Mouse (Mus musculus) stomach, embryonic 16.5 days (tissue): ENCODE measurements around the gene Galnt2. TPM values are rescaled to one million over a fixed set of nuclear protein-coding genes. Genes with fewer than 3 reads are reported as not detected.
A peak's percentile ranks its signal among the peaks of the same experiment; 100 is the strongest.

ENCODE experiments used
- ATAC-seq: fragments of 200-750 bp; cut with Nextera tagmentation; 2 replicates; pipeline ENCODE4 v1.8.0; 2017; ENCODE audit warnings: moderate number of reproducible peaks, moderate TSS enrichment; ENCODE audit not compliant: insufficient read depth, low FRiP score
- H3K27ac ChIP-seq: fragments of 300-500 bp; sonication (generic); 2 replicates; pipeline ENCODE4 v1.5.1; 2014; ENCODE audit warnings: low read length
- H3K27me3 ChIP-seq: fragments of 300-500 bp; sonication (generic); 2 replicates; pipeline ENCODE4 v1.6.1; 2014; ENCODE audit warnings: low read length, control low read depth, mixed read lengths; ENCODE audit not compliant: control insufficient read depth, insufficient read depth
- H3K36me3 ChIP-seq: fragments of 300-500 bp; sonication (generic); 2 replicates; pipeline ENCODE4 v1.6.1; 2014; ENCODE audit warnings: low read length; ENCODE audit not compliant: control insufficient read depth, insufficient read depth
- H3K4me1 ChIP-seq: fragments of 300-500 bp; sonication (generic); 2 replicates; pipeline ENCODE4 v1.6.1; 2014; ENCODE audit warnings: low read length, control low read depth, mixed read lengths; ENCODE audit not compliant: control insufficient read depth, insufficient read depth
- H3K4me2 ChIP-seq: fragments of 300-500 bp; sonication (generic); 2 replicates; pipeline ENCODE4 v1.6.1; 2014; ENCODE audit warnings: low read depth, low read length, mixed read lengths
- H3K4me3 ChIP-seq: fragments of 300-500 bp; sonication (generic); replicated peaks from 2 replicates; pipeline ENCODE4 v1.5.1; 2014; ENCODE audit warnings: mild to moderate bottlenecking, low read length
- H3K9ac ChIP-seq: fragments of 300-500 bp; sonication (generic); 2 replicates; pipeline ENCODE4 v1.6.1; 2014; ENCODE audit warnings: low read length
- H3K9me3 ChIP-seq: fragments of 300-500 bp; sonication (generic); replicated peaks from 2 replicates; pipeline ENCODE4 v1.6.1; 2016; ENCODE audit warnings: low read length, control low read depth; ENCODE audit not compliant: control insufficient read depth
- whole genome bisulfite sequencing: fragments of 180-500 bp; shearing (Covaris S2); extraction: QIAGEN DNeasy Blood & Tissue Kit; methylation state at CpG from one replicate; pipeline ENCODE4 v1.1.7; 2014; 5-methylcytosine and 5-hydroxymethylcytosine counted together
- polyA plus RNA-seq: library from polyadenylated mRNA; unstranded; fragments of >200 nt; fragmentation: Nextera tagmentation; extraction: Ambion mirVana; gene quantifications from 2 replicates; pipeline ENCODE4 v1.2.1, GENCODE M21; 2015

The Galnt2 gene
- polyA plus RNA-seq, 1 experiment from 2014 or later = 49.3 TPM

DNA sequence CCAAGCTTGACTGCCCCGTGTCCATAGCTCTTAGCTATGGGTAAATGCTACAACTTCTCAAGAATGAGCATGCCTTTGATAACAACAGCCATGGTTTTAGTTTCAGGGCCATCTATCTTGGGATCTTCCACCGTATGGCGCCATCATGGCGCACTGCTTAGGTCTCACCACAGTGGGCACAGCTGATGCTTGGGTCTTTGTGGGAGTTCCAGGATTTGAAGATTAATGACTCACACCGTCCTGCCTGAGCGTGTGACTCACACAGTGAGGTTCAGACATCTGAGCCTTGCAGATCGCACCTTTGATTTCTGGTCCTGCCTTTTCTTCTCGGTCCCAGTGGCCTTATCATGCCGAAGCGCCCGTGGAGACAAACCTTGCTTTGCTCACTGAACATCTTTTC, 39.7 kb downstream of the Galnt2 start:
- Histone ChIP-seq H3K4me3 (no peak overlapping the region), H3K36me3 (no peaks in the 10 kb centered on the region), H3K9ac (no peak overlapping the region), H3K27me3 (no peaks in the 10 kb centered on the region), H3K27ac (no peak overlapping the region), H3K4me1 (peaks cover 13% of the 10 kb centered on the region), H3K9me3 (no peaks in the 10 kb centered on the region), H3K4me2 (no peak overlapping the region)
- 57% methylated on average over 11 of the region's 11 CpGs for WGBS
- no peak for ATAC-seq

DNA sequence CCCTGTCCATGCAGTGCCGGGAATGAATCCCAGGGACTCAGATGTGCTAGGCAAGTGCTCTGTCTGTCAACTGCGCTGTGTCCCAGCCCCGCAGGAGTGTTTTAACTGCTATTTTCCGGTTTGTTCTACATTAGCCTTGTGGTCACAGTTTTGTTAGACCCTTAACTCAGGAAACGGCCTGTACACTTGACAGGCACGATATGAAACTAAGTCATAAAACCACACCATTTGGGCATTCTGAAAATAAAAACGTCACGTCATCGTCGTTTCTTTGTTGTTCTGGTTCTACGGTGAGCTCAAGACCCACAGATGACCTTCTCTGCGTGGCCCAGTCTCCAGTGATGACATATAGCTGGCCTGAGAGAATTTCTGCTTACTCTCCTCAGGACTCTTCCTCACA, 40.3 kb downstream of the Galnt2 start:
- no peaks in the 10 kb centered on the region for H3K27me3 ChIP-seq
- no peak overlapping the region for H3K27ac ChIP-seq
- ATAC-seq = no peak
- 82% methylated on average over 12 of the region's 12 CpGs for WGBS
- no peaks in the 10 kb centered on the region for H3K36me3 ChIP-seq
- no peak overlapping the region for H3K4me3 ChIP-seq
- no peak overlapping the region for H3K4me2 ChIP-seq
- H3K4me1 ChIP-seq = peaks cover 8% of the 10 kb centered on the region
- H3K9me3 ChIP-seq = no peaks in the 10 kb centered on the region
- H3K9ac ChIP-seq = no peak overlapping the region

DNA sequence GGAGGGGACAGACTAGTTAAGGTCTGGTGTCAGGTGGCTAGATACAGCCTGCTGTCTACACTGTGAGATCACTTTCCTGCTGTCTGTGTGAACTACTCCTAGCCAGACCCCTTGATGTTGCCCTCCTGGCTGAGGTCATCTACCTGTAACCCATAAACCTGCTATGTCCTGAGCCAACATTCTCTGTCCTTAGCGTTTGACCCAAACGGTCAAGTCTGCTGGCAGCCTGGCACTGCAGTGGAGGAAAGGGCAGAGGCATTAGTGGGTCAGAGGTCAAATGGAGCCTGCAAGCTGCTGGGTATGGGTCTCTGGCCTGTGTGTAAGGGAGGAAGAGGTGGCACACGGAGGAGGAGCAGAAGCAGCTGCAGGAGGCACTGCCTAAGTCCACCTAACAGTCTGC, 41.6 kb downstream of the Galnt2 start:
- H3K9ac ChIP-seq = peak overlapping the region; percentile 14; the same call in 1 of the 2 replicates
- no peaks in the 10 kb centered on the region for H3K36me3 ChIP-seq
- 56% methylated on average over 3 of the region's 3 CpGs for WGBS
- no peaks in the 10 kb centered on the region for H3K9me3 ChIP-seq
- H3K4me1 ChIP-seq = peaks cover 8% of the 10 kb centered on the region
- no peak overlapping the region for H3K4me3 ChIP-seq
- H3K27ac ChIP-seq = no peak overlapping the region
- H3K4me2 ChIP-seq = no peak overlapping the region
- H3K27me3 ChIP-seq = no peaks in the 10 kb centered on the region
- ATAC-seq = 0 out of 2 replicates have a peak, but pooled peaks have one; percentile 15

DNA sequence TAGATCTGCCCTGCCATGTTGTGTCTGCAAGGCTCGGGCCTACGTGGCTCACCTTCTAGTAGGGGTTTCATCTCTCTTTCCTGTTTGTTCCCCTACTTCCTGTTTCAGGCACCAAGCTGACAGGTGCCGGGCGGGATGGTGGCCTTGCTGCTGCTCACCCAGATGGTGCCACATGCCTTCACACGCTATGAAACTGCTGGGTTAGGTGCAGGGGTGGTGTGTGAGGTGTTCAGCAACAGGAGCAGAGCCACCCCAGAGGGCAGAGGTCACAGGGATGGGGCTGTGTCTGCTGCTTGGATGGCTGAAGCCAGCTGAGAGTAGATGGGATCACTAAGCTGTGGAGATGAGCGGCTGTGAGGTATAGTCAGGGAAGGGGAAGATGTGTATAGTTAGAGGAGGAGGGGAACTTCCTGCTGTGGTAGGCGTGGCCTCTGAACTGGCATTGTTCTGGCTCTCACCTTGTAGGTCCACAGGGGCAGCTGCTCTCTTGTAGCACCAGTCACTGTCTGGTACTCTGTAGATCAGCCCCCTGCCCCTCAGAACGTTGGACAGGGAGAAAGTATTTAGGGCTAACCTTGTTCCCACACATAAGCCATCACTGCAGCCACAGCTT, 42.5 kb downstream of the Galnt2 start:
- WGBS = 64% methylated on average over 8 of the region's 8 CpGs
- Histone ChIP-seq H3K9me3 (no peaks in the 10 kb centered on the region), H3K4me3 (no peak overlapping the region), H3K4me1 (peaks cover 16% of the 10 kb centered on the region), H3K36me3 (no peaks in the 10 kb centered on the region), H3K27me3 (no peaks in the 10 kb centered on the region), H3K27ac (no peak overlapping the region), H3K9ac (no peak overlapping the region), H3K4me2 (no peak overlapping the region)
- no peak for ATAC-seq

DNA sequence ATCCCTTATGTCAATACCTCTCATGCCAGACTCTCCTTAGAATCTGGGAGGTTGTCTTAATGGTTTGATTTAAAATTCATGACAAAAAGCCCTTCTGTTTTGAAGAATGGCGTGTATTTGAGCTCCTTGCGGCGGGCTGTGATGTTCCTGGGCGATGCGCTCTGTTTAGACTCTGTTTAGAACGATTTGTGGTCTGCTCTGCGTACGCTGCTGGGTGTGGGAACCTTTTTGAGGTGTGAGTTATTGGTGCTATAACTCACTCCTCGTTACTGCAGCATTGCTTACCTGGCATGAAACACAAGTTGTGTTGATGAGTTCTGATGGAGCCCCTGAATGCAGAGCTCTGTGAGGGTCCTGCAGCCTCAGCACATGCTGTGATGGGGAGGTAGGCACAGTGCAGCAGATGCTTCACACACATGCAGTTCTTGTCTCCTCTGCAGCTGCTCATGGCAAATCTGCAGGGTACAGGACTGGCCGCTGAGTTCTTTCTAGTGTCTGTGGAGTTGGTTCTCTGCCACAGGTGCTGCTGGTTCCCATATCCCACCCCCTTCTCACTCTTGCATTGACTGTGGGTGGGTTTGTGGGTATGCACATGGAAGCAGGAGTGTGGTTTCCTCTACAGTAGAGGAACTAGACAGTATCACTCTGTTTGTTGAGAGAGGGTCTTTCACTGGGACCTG, 43.4 kb downstream of the Galnt2 start:
- Histone ChIP-seq H3K36me3 (no peaks in the 10 kb centered on the region), H3K9ac (no peak overlapping the region), H3K27ac (no peak overlapping the region), H3K4me1 (peaks cover 21% of the 10 kb centered on the region), H3K9me3 (no peaks in the 10 kb centered on the region), H3K4me3 (no peak overlapping the region), H3K27me3 (no peaks in the 10 kb centered on the region), H3K4me2 (no peak overlapping the region)
- 57% methylated on average over 10 of the region's 10 CpGs for WGBS
- no peak for ATAC-seq

DNA sequence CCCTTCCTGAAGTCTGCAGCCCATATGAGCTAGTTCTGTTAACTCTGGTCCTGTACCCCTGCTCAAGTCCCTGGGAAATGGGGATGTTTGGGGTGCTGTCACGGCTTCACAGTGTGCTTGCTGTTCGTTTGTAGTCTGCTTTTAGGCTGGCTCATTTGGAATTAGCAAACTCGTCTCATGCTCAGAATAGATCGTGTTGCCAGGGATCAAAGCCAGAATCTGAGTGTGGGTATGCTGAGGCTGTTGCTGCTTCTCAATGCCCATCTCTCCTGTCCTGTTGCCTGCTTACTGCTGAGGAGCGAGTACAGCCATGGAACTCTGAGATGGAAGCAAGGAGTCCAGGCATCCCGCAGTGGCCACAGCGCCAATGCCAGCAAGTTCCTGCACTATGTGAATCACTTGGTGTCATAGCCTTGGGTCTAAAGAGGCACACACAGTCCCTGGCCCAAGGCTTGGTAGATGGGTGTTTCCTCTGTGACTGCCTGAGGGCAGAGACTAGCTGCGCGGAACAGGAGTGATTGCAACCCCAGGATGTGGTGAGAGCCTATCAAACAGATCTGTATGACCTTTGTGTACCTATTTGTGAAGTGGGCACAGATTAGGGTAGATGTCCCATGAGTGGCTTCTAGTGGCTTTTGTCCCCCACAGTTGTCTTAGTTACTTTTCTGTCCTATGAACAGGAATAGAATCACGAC, 44.3 kb downstream of the Galnt2 start:
- H3K4me1 ChIP-seq = peaks cover 21% of the 10 kb centered on the region
- 94% methylated on average over 10 of the region's 10 CpGs for WGBS

DNA sequence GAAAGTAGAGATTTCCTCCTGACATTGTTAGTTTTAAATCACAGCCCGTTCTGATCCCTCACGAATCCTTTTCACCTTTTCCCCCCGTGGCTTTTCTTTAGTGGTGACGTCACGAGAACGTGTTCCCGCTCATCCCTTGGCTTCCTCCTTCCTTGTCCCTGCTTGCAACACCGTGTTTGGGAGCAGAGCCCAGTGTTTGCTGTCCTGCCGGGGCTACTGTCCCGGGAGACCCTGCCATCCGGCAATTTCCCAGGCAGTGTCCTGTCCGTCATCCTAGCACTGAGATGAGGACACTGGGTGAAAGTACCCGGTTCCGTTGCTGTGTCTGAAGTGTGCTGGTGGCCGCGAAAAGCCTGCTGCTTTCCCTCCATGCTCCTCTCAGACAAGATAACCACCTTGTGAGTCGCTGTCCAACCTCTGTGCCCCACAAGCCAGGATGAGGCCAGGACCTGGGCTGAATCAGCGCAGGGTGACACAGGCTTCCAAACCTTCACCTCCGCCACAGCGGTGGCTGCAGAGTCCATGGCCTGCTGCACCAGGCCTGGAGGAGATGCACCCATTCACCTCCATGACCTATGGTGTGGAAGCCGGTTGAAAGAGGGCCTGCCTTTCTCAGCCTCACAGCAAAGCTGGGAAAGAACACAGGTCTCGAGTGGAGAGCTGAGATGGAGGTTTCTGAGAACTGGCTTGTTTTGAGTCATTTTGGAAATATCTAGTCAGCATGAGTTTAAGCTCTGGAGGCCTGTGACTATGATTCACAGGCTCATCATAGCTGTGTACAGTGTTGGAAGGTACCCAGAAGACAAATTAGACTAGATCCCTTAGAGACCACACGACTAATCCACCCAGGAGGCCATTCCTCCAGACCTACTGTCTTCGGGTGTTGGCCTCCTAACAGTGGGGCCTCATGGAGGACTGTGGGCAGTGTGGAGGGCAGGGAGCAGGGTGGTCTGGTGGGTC, 47.0 kb downstream of the Galnt2 start:
- 65% methylated on average over 24 of the region's 24 CpGs for WGBS

More for the DNA sequence above, 44.3 kb downstream of the Galnt2 start:
- Histone ChIP-seq H3K36me3 (no peaks in the 10 kb centered on the region), H3K27me3 (no peaks in the 10 kb centered on the region), H3K4me3 (no peak overlapping the region), H3K4me2 (no peak overlapping the region), H3K27ac (no peak overlapping the region), H3K9ac (no peak overlapping the region), H3K9me3 (no peaks in the 10 kb centered on the region)
- no peak for ATAC-seq

DNA sequence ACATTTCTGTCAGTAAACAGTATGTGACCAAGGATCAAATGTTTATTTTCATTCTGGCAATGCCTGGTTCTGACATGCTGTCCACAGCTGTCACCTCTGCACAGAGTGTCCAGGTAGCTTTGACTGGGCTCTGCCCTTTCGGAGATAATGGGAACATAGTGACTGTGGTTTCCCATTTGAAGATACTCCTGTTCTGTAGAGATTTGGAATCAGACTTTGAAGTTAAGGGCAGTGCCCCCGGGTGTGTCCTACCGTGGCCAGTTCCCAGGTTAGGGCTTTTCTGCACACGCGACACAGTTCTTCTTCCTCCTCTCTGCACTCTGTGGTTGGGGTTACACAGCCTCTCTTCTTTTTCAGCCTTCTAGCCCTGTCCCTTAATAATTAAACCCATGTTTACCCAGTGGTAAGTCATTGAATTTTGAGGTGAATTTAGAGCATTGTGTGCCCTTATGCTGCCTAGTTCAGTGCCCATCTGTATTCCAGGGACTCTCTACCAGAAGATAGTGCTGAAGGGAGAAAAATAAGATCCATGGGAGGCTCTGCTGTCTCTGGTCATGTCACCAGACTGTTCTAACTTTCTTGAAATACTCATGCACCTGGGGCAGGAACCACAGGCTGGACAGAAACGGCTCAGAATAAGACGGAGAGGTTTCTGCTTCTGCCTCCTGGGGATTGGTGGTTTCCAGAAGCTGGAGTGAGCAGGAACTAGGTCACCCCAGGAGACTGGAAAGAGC, 47.9 kb downstream of the Galnt2 start:
- Histone ChIP-seq H3K9ac (no peak overlapping the region), H3K27me3 (no peaks in the 10 kb centered on the region), H3K4me2 (no peak overlapping the region), H3K9me3 (no peaks in the 10 kb centered on the region), H3K4me3 (no peak overlapping the region), H3K27ac (peak overlapping the region; percentile 50), H3K4me1 (peaks cover 34% of the 10 kb centered on the region), H3K36me3 (no peaks in the 10 kb centered on the region)
- 63% methylated on average over 7 of the region's 7 CpGs for WGBS
- ATAC-seq = no peak

More for the DNA sequence above, 47.0 kb downstream of the Galnt2 start:
- 0 out of 2 replicates have a peak overlapping the region, but pooled peaks have one; percentile 24 for H3K9ac ChIP-seq
- no peak overlapping the region for H3K4me3 ChIP-seq
- peak overlapping the region; percentile 50 for H3K27ac ChIP-seq
- peaks cover 32% of the 10 kb centered on the region for H3K4me1 ChIP-seq
- H3K27me3 ChIP-seq = no peaks in the 10 kb centered on the region
- H3K4me2 ChIP-seq = no peak overlapping the region
- no peak for ATAC-seq
- no peaks in the 10 kb centered on the region for H3K9me3 ChIP-seq
- no peaks in the 10 kb centered on the region for H3K36me3 ChIP-seq
